Mouse (Mus musculus): Measurements from ENCODE around the gene Nrf1. TPM values are rescaled to one million over a fixed set of nuclear protein-coding genes. Genes with fewer than 3 reads are reported as not detected.

Gene Nrf1
- polyA plus RNA-seq, 1 experiment, result 66.8 TPM

DNA sequence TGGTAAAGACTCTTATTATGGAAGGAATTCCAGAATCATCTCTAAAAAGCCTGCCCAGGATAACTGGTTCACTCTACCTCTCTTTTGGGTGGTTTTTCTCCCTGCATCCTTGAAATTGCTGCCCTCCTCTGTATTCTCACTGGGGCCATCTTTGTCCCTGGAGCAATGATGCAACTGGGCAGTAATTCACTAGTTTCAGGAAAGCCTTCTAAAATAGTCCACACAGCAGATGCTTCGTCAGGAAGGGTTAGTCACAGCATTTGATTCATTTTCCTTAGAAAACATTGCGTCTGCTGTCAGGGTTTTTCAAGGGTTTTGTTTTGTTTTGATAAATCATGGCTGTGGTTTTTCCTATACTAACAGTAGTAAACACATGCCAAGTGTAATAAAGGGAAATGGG lies 59.7 kb downstream of the Nrf1 start:
- Histone ChIP-seq H3K4me3 (ENCODE audit: low read depth, low read length) (no peak overlapping the region), H3K9ac (ENCODE audit: low read depth, poor library complexity, severe bottlenecking) (no peak overlapping the region), H3K27ac (ENCODE audit: insufficient read depth, low read length) (no peak overlapping the region), H3K36me3 (ENCODE audit: control insufficient read depth, insufficient read depth, low read length, poor library complexity, severe bottlenecking) (peaks cover 32% of the 10 kb centered on the region), H3K4me1 (ENCODE audit: control insufficient read depth, insufficient read depth, low read length) (no peaks in the 10 kb centered on the region), H3K9me3 (replicated peaks; ENCODE audit: control insufficient read depth, insufficient read depth, low read length, poor library complexity, severe bottlenecking) (no peaks in the 10 kb centered on the region), H3K27me3 (ENCODE audit: control insufficient read depth, insufficient read depth, low read length, poor library complexity, severe bottlenecking) (no peaks in the 10 kb centered on the region)
- TF ChIP-seq POLR2A (IDR thresholded peaks at IDR 0.05; ENCODE audit: insufficient read depth, low read length) (no peak), EP300 (IDR thresholded peaks at IDR 0.05; ENCODE audit: insufficient read depth, low read depth, low read length) (no peak), CTCF (IDR thresholded peaks at IDR 0.05; ENCODE audit: low read depth, low read length) (no peak)

DNA sequence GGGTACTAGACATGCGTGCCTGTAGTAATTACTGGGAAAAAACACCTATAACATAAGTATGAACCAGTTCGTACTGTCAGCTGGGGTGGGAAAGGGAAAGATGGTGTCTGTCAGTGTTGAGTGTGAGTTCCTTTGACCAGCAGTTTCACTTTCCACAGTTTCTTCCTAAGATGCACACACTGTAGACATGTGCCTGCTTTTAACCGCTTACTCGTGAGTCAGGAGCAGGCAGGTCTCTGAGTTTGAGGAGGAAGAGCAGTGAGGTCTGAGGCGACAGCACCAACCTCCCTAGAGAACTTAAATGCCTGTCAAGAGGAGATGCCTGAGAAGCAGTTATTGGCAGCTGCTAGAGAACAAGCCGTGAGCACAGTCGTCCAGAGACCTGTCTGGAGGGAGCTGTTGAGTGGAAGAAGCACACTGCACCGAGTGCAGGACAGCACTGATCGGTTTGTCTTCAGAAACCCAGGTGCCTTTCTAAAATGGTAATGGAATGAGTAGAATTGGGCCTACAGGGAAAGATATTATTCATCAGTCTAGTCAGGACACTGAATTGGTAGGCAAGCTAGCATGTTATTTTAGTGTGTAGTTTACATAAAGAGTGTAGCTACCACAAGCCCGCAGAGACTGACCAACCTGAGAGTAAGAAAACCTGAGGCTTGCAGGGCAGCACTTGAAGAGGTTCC lies 62.2 kb downstream of the Nrf1 start:
- Histone ChIP-seq H3K4me1 (ENCODE audit: control insufficient read depth, insufficient read depth, low read length) (no peaks in the 10 kb centered on the region), H3K36me3 (ENCODE audit: control insufficient read depth, insufficient read depth, low read length, poor library complexity, severe bottlenecking) (peaks cover 38% of the 10 kb centered on the region), H3K4me3 (ENCODE audit: low read depth, low read length) (no peak overlapping the region), H3K9ac (ENCODE audit: low read depth, poor library complexity, severe bottlenecking) (no peak overlapping the region), H3K27ac (ENCODE audit: insufficient read depth, low read length) (no peak overlapping the region), H3K9me3 (replicated peaks; ENCODE audit: control insufficient read depth, insufficient read depth, low read length, poor library complexity, severe bottlenecking) (no peaks in the 10 kb centered on the region), H3K27me3 (ENCODE audit: control insufficient read depth, insufficient read depth, low read length, poor library complexity, severe bottlenecking) (no peaks in the 10 kb centered on the region)
- no peak for TF ChIP-seq POLR2A (IDR thresholded peaks at IDR 0.05; ENCODE audit: insufficient read depth, low read length)
- TF ChIP-seq EP300 (IDR thresholded peaks at IDR 0.05; ENCODE audit: insufficient read depth, low read depth, low read length), result no peak
- no peak for TF ChIP-seq CTCF (IDR thresholded peaks at IDR 0.05; ENCODE audit: low read depth, low read length)

DNA sequence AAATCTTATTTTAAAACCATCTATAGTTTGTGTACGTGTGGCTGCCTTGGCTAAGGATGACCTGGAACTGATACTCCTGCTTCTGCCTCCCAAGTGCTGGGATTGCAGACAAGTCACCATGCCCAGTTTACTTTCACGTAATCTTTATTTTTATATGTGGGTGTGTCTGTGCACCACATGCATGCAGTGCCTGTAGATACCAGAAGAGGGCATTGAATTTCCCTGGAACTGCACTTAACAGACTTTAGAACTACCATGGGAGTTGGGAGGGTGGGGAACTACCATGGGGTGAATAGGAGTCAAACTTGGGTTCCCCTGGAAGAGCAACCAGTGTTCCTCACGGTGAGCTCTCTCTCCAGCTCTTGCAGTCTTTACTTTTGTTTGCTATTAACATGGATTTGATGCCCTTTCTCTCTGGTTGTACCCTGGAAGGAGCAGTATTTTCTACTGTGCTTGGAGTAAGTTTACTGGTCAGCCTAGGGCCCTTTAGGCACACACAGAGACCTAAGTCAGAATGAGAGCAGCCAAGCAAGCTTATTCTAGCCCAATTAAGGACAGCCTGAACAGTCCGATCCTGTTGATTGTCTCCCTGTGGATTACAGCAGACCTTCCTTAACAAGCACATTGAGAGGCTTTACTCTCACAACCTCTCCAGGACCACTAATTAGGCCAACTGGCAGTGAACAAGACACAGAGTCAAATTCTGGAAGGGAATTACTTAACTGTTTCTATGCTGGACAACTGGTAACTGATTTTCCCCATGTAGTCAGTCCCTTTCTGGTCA lies 64.8 kb downstream of the Nrf1 start:
- no peaks in the 10 kb centered on the region for H3K27me3 ChIP-seq (ENCODE audit: control insufficient read depth, insufficient read depth, low read length, poor library complexity, severe bottlenecking)
- no peaks in the 10 kb centered on the region for H3K4me1 ChIP-seq (ENCODE audit: control insufficient read depth, insufficient read depth, low read length)
- H3K27ac ChIP-seq (ENCODE audit: insufficient read depth, low read length), result no peak overlapping the region
- peaks cover 48% of the 10 kb centered on the region for H3K36me3 ChIP-seq (ENCODE audit: control insufficient read depth, insufficient read depth, low read length, poor library complexity, severe bottlenecking)
- TF ChIP-seq POLR2A (IDR thresholded peaks at IDR 0.05; ENCODE audit: insufficient read depth, low read length) (no peak), CTCF (IDR thresholded peaks at IDR 0.05; ENCODE audit: low read depth, low read length) (no peak), EP300 (IDR thresholded peaks at IDR 0.05; ENCODE audit: insufficient read depth, low read depth, low read length) (no peak)
- H3K9me3 ChIP-seq (replicated peaks; ENCODE audit: control insufficient read depth, insufficient read depth, low read length, poor library complexity, severe bottlenecking), result no peaks in the 10 kb centered on the region
- H3K4me3 ChIP-seq (ENCODE audit: low read depth, low read length), result no peak overlapping the region
- no peak overlapping the region for H3K9ac ChIP-seq (ENCODE audit: low read depth, poor library complexity, severe bottlenecking)

DNA sequence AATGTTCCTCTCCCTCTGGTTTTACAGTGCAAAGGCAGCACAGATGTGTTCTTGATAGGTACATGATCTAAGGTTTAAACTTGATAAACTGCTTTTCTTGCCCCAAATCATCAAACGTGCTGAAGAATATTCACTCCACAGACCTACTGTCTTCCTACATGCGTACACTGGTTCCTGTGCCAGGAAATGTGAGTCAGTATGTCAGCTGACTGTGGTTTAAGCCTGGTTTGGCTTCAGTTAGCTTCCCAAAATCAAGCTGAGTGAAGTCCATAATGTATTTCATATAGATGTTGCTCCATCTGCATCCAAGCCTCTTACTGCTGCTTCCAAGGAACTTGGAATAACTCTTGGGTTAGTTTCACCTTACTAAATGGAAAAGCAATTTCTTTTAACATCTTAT lies 66.3 kb downstream of the Nrf1 start:
- no peak overlapping the region for H3K4me3 ChIP-seq (ENCODE audit: low read depth, low read length)
- no peaks in the 10 kb centered on the region for H3K27me3 ChIP-seq (ENCODE audit: control insufficient read depth, insufficient read depth, low read length, poor library complexity, severe bottlenecking)
- H3K9me3 ChIP-seq (replicated peaks; ENCODE audit: control insufficient read depth, insufficient read depth, low read length, poor library complexity, severe bottlenecking), result no peaks in the 10 kb centered on the region
- H3K36me3 ChIP-seq (ENCODE audit: control insufficient read depth, insufficient read depth, low read length, poor library complexity, severe bottlenecking), result peaks cover 45% of the 10 kb centered on the region
- H3K9ac ChIP-seq (ENCODE audit: low read depth, poor library complexity, severe bottlenecking), result no peak overlapping the region
- H3K4me1 ChIP-seq (ENCODE audit: control insufficient read depth, insufficient read depth, low read length), result no peaks in the 10 kb centered on the region
- no peak overlapping the region for H3K27ac ChIP-seq (ENCODE audit: insufficient read depth, low read length)
- TF ChIP-seq EP300 (IDR thresholded peaks at IDR 0.05; ENCODE audit: insufficient read depth, low read depth, low read length) (no peak), CTCF (IDR thresholded peaks at IDR 0.05; ENCODE audit: low read depth, low read length) (no peak), POLR2A (IDR thresholded peaks at IDR 0.05; ENCODE audit: insufficient read depth, low read length) (no peak)

DNA sequence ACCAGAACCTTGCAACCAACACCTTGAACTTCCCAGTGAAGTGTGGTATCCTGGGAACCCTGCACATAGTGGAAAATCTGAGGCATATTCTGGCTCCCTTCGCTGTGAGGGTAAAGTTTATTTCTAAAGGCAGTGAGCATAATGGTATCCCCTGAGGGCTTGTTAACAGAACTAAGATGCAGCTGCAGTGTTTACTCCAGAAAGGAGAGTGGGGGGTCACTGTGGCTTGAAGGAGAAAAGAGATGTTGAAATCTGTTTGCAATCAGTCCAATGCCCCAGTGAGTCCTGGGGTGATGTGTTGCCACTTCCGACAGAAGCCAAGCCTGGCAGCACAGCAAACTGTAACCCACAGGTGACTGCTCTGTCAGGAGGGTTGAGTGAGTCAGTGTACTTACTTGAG lies 73.4 kb downstream of the Nrf1 start:
- H3K27ac ChIP-seq (ENCODE audit: insufficient read depth, low read length), result no peak overlapping the region

DNA sequence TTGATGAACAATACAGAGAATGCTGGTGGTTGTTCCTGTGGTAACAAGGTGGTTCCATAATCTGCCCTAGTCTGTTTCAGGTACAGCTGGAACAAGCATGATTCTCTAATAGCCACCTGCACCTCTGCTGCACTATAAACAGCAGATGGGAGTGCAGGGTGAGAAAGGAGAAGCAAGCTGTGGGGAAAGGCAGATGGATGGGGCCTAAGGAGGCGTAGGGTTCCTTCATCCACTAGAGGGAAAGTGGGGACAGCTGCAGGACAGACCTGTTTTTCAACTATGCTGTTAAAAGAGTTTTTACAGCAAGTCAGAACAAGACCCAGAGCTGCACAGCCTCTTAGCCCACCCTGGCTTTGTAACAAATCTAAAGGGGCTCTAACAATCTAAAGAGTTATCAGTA lies 73.8 kb downstream of the Nrf1 start:
- Histone ChIP-seq H3K36me3 (ENCODE audit: control insufficient read depth, insufficient read depth, low read length, poor library complexity, severe bottlenecking) (peaks cover 17% of the 10 kb centered on the region), H3K4me3 (ENCODE audit: low read depth, low read length) (no peak overlapping the region), H3K9me3 (replicated peaks; ENCODE audit: control insufficient read depth, insufficient read depth, low read length, poor library complexity, severe bottlenecking) (no peaks in the 10 kb centered on the region), H3K4me1 (ENCODE audit: control insufficient read depth, insufficient read depth, low read length) (no peaks in the 10 kb centered on the region), H3K9ac (ENCODE audit: low read depth, poor library complexity, severe bottlenecking) (no peak overlapping the region), H3K27me3 (ENCODE audit: control insufficient read depth, insufficient read depth, low read length, poor library complexity, severe bottlenecking) (no peaks in the 10 kb centered on the region), H3K27ac (ENCODE audit: insufficient read depth, low read length) (peak overlapping the region; percentile 7; the same call in 1 of the 2 replicates)
- no peak for TF ChIP-seq EP300 (IDR thresholded peaks at IDR 0.05; ENCODE audit: insufficient read depth, low read depth, low read length)
- no peak for TF ChIP-seq CTCF (IDR thresholded peaks at IDR 0.05; ENCODE audit: low read depth, low read length)
- no peak for TF ChIP-seq POLR2A (IDR thresholded peaks at IDR 0.05; ENCODE audit: insufficient read depth, low read length)

More for the DNA sequence above, 73.4 kb downstream of the Nrf1 start:
- Histone ChIP-seq H3K4me3 (ENCODE audit: low read depth, low read length) (no peak overlapping the region), H3K4me1 (ENCODE audit: control insufficient read depth, insufficient read depth, low read length) (no peaks in the 10 kb centered on the region), H3K9me3 (replicated peaks; ENCODE audit: control insufficient read depth, insufficient read depth, low read length, poor library complexity, severe bottlenecking) (no peaks in the 10 kb centered on the region), H3K9ac (ENCODE audit: low read depth, poor library complexity, severe bottlenecking) (no peak overlapping the region), H3K27me3 (ENCODE audit: control insufficient read depth, insufficient read depth, low read length, poor library complexity, severe bottlenecking) (no peaks in the 10 kb centered on the region), H3K36me3 (ENCODE audit: control insufficient read depth, insufficient read depth, low read length, poor library complexity, severe bottlenecking) (peaks cover 18% of the 10 kb centered on the region)
- TF ChIP-seq EP300 (IDR thresholded peaks at IDR 0.05; ENCODE audit: insufficient read depth, low read depth, low read length), result no peak
- no peak for TF ChIP-seq POLR2A (IDR thresholded peaks at IDR 0.05; ENCODE audit: insufficient read depth, low read length)
- no peak for TF ChIP-seq CTCF (IDR thresholded peaks at IDR 0.05; ENCODE audit: low read depth, low read length)

Data from ES-Bruce4 (cell line).